Mouse (Mus musculus): ENCODE measurements around the gene Rcc1. TPM values are rescaled to one million over a fixed set of nuclear protein-coding genes. Genes with fewer than 3 reads are reported as not detected.
"Not testable (repeated sequence)": the region's sequence is repeated elsewhere in the genome, so short reads cannot be mapped to it uniquely, and the experiment has no call there.

Rcc1 gene
- total RNA-seq, 4 experiments from 2014 or later = 4.8 to 8.4 (median 8.1) TPM

DNA sequence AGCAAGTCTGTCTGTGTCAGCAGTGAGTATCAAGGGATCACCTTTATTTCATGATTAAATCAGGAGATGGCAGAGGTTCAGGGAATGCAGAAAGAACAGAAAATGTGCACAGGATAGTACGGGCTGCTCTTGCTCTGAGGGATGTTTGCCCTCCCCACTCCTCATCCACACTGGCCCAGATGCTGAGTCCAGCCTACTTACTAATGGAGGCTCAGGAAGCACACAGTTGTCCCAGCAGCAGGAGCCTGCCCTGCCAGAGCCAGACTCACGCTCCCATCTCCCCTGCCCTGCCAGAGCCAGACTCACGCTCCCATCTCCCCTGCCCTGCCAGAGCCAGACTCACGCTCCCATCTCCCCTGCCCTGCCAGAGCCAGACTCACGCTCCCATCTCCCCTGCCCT is 64.6 kb downstream of the Rcc1 start:
- DNase-seq (ENCODE audit: low spot score in 2 of 2) = not testable (repeated sequence)

Other genes starting within 250 kb of the Rcc1 start
- under 1 TPM in 1 of 4 experiments, not detected in 3; 0.07 TPM for gene Oprd1, start 209.1 kb downstream of the Rcc1 start, total RNA-seq (2022)
- 10 to 100 TPM; 25.1 to 30.9 (median 28.0) TPM for gene Ythdf2, start 141.3 kb downstream of the Rcc1 start, total RNA-seq (2022)
- gene Gmeb1, start 92.0 kb downstream of the Rcc1 start, total RNA-seq (2022) = 10 to 100 TPM in 1 of 4 experiments, 1 to 10 TPM in 3; 7.4 to 11.0 (median 7.9) TPM
- gene Taf12, start 79.2 kb downstream of the Rcc1 start, total RNA-seq (2022) = 10 to 100 TPM; 35.4 to 47.2 (median 38.4) TPM
- 1 to 10 TPM in 1 of 4 experiments, under 1 TPM in 1, not detected in 2; 0.58 to 1.5 TPM for gene Rab42, start 50.2 kb downstream of the Rcc1 start, total RNA-seq (2022)
- 10 to 100 TPM in 3 of 4 experiments, 1 to 10 TPM in 1; 9.4 to 13.4 (median 11.1) TPM for gene Trnau1ap, start 24.1 kb downstream of the Rcc1 start, total RNA-seq (2022)
- 10 to 100 TPM; 10.2 to 13.1 (median 10.9) TPM for gene Phactr4, start 68.9 kb upstream of the Rcc1 start, total RNA-seq (2022)
- 1 to 10 TPM; 2.2 to 4.9 (median 3.4) TPM for gene Med18, start 110.3 kb upstream of the Rcc1 start, total RNA-seq (2022)
- gene Sesn2, start 156.9 kb upstream of the Rcc1 start, total RNA-seq (2022) = 1 to 10 TPM; 2.1 to 2.5 (median 2.2) TPM
- gene Atpif1, start 180.1 kb upstream of the Rcc1 start, total RNA-seq (2022) = 10 to 100 TPM; 48.3 to 57.9 (median 49.7) TPM
- gene Dnajc8, start 181.9 kb upstream of the Rcc1 start, total RNA-seq (2022) = 10 to 100 TPM; 34.4 to 50.4 (median 38.8) TPM
- gene Ptafr, start 210.5 kb upstream of the Rcc1 start, total RNA-seq (2022) = 1 to 10 TPM in 1 of 4 experiments, under 1 TPM in 3; 0.15 to 1.0 (median 0.50) TPM